Mouse (Mus musculus) T-helper 1 cell (primary cell): ENCODE measurements around the gene Cyp2a22.
"Not testable (repeated sequence)": the region's sequence is repeated elsewhere in the genome, so short reads cannot be mapped to it uniquely, and the experiment has no call there.

Source experiments
- in situ Hi-C: fragments of 300-600 bp; cut with MboI, MseI; formaldehyde crosslinking; loops from one replicate; pipeline ENCODE4 v1.15.1; 2025; ENCODE audit warnings: high pct_unique_total_duplicates

Gene Cyp2a22

DNA sequence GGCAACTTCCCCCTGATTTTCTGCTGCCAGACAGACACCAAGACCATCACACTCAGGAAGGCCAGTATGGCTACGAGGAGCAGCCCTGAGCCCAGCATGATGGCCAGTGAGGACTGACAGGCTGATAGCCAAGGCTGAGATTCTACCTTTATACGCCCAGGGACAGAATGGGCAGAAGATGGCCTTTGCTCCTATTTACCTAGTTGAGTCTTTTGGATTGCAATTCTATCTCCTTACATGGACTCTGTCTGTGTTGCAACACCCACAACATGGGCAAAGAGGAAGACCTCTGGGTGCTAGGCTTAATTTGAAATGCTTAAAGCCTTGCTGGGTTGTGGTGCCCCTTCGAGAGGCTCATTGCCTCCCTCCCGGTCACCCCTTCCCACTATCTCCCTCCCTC, at the start of gene Cyp2a22:
Cyp2a22 (minus strand) TSS at position 123 of the 400 bp plus-strand sequence.
- in situ Hi-C loops: loop anchor here (5.0 kb wide), 1 partner anchor 93 kb away; no protein-coding TSS in a partner anchor

DNA sequence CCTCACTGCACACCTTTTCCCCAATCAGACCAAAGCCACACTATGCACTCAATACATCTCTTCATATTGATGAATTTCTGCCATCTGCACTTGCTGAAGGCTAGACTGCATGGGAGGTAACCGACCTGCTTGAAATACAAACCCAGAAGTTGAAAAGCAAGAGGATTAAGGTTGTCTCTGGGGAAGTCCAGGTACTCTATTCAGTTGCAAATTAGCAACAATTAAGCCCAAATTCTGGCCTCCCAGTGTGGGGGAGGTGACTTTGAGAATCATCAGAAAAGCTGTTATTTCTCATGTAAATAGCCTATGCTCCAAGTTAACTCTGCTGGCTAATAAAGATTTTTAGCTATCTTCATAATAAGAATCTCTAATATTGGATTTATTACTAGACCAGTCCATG, 44.0 kb upstream of the Cyp2a22 start:
- in situ Hi-C loops: not testable (repeated sequence)

DNA sequence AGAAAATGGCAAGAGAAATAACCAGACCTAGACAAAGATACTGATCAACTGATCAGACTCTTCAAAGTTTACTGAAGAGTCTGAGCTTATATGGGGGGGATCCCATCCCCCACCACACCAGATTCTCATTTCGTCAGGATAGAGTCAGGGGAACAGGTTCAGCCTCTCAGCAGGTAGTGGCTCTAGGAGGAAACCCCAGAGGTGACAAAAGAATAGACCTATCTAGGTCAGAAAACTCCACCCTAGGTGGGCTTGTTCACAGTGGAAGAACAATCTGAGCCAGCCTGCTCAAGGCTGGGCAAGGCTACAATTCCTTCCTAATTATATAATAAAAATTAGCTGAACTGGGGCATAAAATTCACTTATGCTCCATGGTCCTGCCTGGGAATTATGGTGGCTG, 43.4 kb upstream of the Cyp2a22 start:
- in situ Hi-C loops: no loop called here

DNA sequence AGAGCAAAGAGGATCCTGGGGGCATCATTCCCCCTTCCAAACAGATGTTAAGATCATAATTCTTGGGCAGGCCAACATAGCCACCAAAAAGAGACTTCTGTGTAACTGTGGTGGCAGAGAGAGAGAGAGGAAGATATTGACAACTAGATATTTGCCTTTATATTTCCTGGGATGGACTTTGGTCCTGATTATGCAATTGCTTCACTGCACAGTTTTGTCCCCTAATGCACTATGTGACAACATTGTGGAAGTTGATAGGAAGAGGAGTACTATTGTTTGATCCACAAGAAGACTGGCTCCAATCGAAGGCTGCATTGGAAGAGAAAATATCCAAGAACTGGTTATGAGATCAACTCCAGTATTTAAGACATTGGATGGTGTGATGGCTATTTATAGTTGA, 42.8 kb upstream of the Cyp2a22 start:
- in situ Hi-C loops: not testable (repeated sequence)

DNA sequence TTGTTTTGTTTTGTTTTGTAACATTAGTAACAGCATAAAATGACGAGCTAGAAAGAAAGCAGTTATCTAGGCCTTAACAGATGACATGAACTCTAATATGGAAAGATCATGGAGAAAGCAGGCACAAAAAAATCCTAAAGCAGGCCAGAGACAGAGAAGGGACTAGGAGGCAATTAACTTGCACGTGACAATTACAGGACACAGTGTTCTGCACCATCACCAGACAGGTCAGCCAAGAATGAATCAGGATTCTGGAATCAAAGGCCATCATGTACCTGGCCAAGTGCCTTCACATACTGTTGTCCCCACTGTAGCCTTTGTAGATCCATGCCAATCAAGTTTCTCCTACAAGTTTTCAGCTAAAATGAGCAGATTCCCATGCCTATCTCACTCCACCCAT, 42.3 kb upstream of the Cyp2a22 start:
- in situ Hi-C loops: not testable (repeated sequence)

DNA sequence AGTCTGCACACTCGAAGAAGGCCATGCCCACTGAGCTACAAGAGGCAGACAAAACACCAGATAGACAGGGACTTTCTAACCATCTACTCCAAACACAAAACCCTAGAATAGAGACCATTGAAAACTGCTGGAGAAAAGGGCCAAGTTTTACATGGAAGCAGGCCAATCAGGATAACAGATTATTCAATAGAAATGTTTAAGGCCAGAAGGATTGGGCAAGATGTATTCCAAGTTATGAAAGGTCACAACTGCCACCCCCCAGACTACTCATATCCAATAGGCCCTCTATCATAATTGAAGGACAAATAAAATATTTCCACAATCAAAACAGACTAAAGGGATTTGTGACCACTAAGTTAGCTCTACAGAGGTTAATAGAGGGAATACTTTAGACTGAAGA, 23.2 kb upstream of the Cyp2a22 start:
- in situ Hi-C loops: not testable (repeated sequence)

DNA sequence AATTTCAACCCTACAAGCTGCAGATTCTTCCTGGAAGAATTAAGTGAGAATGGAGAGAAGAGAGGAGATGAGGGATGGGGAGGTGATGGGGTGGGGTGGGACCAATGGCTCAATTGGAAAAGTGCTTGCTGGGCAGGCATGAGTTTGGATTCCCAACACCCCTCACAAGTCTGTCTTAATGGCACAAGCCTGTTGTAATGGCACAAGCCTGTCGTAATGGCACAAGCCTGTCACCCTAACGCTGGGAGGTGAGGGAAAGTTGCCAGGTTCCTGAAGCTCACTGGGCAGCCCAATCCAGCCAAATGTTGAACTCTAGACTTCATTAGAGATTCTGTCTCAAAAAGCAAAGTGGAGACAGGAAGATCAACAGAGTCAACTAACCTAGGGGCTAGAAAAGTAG, 14.1 kb upstream of the Cyp2a22 start:
- in situ Hi-C loops: loop anchor here (5.0 kb wide), 2 partner anchors 111 to 636 kb away; no protein-coding TSS in a partner anchor

DNA sequence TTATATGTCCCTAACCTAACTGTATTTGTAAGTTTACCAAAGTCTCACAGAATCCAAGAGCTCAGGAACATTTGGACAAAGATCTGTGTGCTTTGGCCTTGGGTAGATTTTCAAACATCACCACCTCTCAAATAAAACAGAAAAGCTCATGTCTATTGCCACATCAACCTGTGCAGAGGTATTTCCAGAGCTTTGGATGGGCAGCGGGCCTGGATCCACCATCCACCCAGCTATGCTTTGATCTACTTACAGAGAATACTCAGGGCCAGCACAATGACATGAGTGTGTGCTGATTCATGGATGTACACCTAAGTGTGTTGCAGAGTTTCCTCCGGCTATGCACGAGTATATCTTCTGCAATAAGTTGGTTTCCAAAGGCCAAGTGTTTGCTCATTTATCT, 13.5 kb upstream of the Cyp2a22 start:
- in situ Hi-C loops: loop anchor here (5.0 kb wide), 2 partner anchors 110 to 635 kb away; no protein-coding TSS in a partner anchor

DNA sequence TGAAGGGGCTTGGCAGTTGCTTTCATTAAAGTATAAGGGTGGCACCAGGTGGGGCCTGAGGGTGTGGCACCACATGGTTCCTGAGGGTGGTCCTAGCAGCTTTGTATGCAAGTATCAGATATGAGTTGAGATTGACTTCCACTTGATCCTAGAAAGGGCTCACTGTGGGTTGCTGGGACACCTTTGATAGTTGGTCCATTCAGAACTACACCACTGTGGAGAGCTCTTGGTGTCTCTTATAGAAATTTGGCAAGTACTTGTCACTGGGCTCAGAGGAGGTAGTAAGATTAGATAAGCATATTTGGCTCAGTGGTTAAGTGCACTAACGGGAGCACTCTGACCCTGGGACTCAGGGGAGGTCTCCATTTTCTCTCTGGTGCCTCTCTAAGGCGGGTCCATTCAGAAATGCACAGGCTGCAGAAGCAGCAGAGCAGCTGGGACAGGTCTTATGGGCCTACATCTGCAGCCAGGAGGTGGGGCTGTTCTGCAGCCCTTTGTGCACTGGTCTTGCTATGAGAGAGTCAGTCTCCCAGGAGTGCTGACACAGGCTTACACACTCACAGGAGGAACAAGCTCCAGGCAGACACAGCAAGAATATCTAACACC, 2.2 kb upstream of the Cyp2a22 start:
- in situ Hi-C loops: not testable (repeated sequence)

DNA sequence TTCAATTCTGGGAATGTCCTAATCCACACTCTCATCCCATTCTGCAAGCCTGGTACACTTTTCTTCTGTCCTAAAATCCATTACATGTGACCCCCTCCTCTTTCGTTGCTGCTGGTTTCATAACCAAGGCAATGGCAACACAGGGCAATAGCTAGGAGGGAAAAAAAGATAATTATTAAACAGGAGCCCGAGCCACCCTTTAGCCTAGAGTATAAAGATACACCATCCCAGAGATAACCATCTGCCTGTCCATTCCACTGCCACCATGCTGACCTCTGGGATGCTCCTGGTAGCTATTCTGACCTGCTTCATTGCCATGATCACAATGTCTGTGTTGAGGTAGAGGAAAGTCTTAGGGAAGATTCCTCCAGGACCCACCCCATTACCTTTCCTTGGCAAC, 22.1 kb downstream of the Cyp2a22 start:
- in situ Hi-C loops: not testable (repeated sequence)
